Mouse (Mus musculus) frontal cortex, postnatal 25 days (tissue): ENCODE measurements around the gene Tmem81.
"Not testable (repeated sequence)": the region's sequence is repeated elsewhere in the genome, so short reads cannot be mapped to it uniquely, and the experiment has no call there.

Experiments used
- DNase-seq, 2 experiments: peaks; one replicate each; pipeline ENCODE4 v3.0.0; 2022; ENCODE audit warnings: low spot score in 2 of 2

Tmem81 gene

GRCm38 (mm10) chr1:132506058-132506457 lies at the start of gene Tmem81:
Gene Tmem81 (plus strand): TSS chr1:132506230.
- DNase-seq, result no peak

GRCm38 (mm10) chr1:132464651-132465050 lies 41.4 kb upstream of the Tmem81 start:
- DNase-seq, result no peak

GRCm38 (mm10) chr1:132468926-132469325 lies 37.1 kb upstream of the Tmem81 start:
- no peak for DNase-seq

- no peak for DNase-seq
Measured at GRCm38 (mm10) chr1:132469519-132469918, 36.5 kb upstream of the Tmem81 start.

- not testable (repeated sequence) for DNase-seq
Measured at GRCm38 (mm10) chr1:132470031-132470430, 36.0 kb upstream of the Tmem81 start.

GRCm38 (mm10) chr1:132471032-132471431 lies 35.0 kb upstream of the Tmem81 start:
- no peak for DNase-seq

- no peak for DNase-seq
Measured at GRCm38 (mm10) chr1:132471499-132471898, 34.5 kb upstream of the Tmem81 start.

GRCm38 (mm10) chr1:132472537-132472936 lies 33.5 kb upstream of the Tmem81 start:
- DNase-seq, result no peak

- no peak for DNase-seq
Measured at GRCm38 (mm10) chr1:132474496-132474895, 31.5 kb upstream of the Tmem81 start.

GRCm38 (mm10) chr1:132476575-132476927 lies 29.5 kb upstream of the Tmem81 start:
- DNase-seq, result no peak

- peak; percentile 82 for DNase-seq
Measured at GRCm38 (mm10) chr1:132476928-132477691, 28.9 kb upstream of the Tmem81 start, which contains the start of gene Rbbp5. Gene Rbbp5 (plus strand): TSS chr1:132477365.

- DNase-seq, result no peak
Measured at GRCm38 (mm10) chr1:132479438-132479837, 26.6 kb upstream of the Tmem81 start.

- DNase-seq, result no peak
Measured at GRCm38 (mm10) chr1:132481619-132482018, 24.4 kb upstream of the Tmem81 start.

- no peak for DNase-seq
Measured at GRCm38 (mm10) chr1:132483234-132483633, 22.8 kb upstream of the Tmem81 start.

GRCm38 (mm10) chr1:132483759-132484158 lies 22.3 kb upstream of the Tmem81 start:
- DNase-seq, result no peak

GRCm38 (mm10) chr1:132500535-132500934 lies 5.5 kb upstream of the Tmem81 start:
- DNase-seq, result no peak

GRCm38 (mm10) chr1:132505155-132505554 lies 875 bp upstream of the Tmem81 start:
- no peak for DNase-seq

GRCm38 (mm10) chr1:132506656-132507055 lies 626 bp downstream of the Tmem81 start:
- no peak for DNase-seq

GRCm38 (mm10) chr1:132509771-132510170 lies 3.7 kb downstream of the Tmem81 start:
- no peak for DNase-seq

GRCm38 (mm10) chr1:132511521-132511920 lies 5.5 kb downstream of the Tmem81 start:
- no peak for DNase-seq

GRCm38 (mm10) chr1:132512106-132512505 lies 6.1 kb downstream of the Tmem81 start:
- DNase-seq, result no peak

- no peak for DNase-seq
Measured at GRCm38 (mm10) chr1:132515339-132515738, 9.3 kb downstream of the Tmem81 start.

GRCm38 (mm10) chr1:132516776-132517175 lies 10.7 kb downstream of the Tmem81 start:
- no peak for DNase-seq

- no peak for DNase-seq
Measured at GRCm38 (mm10) chr1:132518621-132519020, 12.6 kb downstream of the Tmem81 start.
